Mouse (Mus musculus) ES-E14 (cell line): Measurements from ENCODE around the gene Lix1.

Experiments
- CHD2 ChIP-seq: IDR thresholded peaks from 2 replicates; pipeline ENCODE4 v1.6.1; 2014; ENCODE audit warnings: mild to moderate bottlenecking, low read depth, low read length, inconsistent platforms
- HCFC1 ChIP-seq: IDR thresholded peaks from 2 replicates; pipeline ENCODE4 v1.6.1; 2012; ENCODE audit warnings: low read length, inconsistent platforms, borderline replicate concordance; ENCODE audit not compliant: insufficient read depth
- MAFK ChIP-seq: IDR thresholded peaks from 2 replicates; pipeline ENCODE4 v1.6.1; 2014; ENCODE audit warnings: mild to moderate bottlenecking, low read depth, low read length, inconsistent platforms; ENCODE audit not compliant: insufficient read depth
- ZC3H11A ChIP-seq: IDR thresholded peaks from 2 replicates; pipeline ENCODE4 v1.6.1; 2012; ENCODE audit warnings: low read depth, mild to moderate bottlenecking, inconsistent platforms, low read length, borderline replicate concordance
- ZNF384 ChIP-seq: IDR thresholded peaks from 2 replicates; pipeline ENCODE4 v1.6.1; 2012; ENCODE audit warnings: low read depth, low read length, inconsistent platforms

DNA sequence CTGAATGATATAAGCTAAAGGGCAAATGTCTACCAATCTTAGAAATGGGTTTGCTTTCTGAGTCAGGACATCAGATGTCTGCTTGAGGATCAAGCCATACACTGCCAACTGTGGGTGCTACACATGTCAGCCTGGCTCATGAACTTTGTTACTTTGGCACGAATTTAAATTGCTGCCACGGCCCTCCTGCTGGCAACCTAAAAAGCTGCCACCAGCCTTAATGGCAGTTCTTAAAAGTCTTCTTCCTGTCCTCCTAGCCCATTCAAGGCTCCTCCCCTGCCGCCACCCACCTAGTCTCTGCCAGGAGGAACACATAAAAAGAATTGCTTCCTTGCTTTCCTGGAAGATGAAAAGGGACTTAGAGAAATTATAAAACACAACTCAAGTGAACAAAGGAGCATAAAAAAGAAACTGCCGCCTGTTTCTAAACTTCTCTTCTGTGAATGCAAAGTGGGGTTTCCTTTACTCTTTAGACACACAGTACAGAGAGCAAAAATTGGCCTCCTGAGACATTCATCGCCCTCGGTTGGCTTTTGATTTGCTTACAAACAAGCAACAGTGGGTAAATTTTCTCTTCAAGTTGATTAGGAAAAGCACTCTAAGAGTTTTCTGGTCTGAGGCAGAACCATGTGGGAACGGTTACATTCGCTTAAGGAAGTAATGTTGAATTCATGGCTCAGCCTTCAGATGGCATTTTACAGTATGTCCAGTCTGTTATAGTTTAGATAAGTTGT lies 2.5 kb downstream of the Lix1 start:
- TF ChIP-seq CHD2: no peak
- TF ChIP-seq MAFK: no peak
- no peak for TF ChIP-seq ZC3H11A
- no peak for TF ChIP-seq HCFC1
- no peak for TF ChIP-seq ZNF384
